Mouse (Mus musculus) myocyte (in vitro differentiated cells): ENCODE measurements around the gene Cetn4. TPM values are rescaled to one million over a fixed set of nuclear protein-coding genes. Genes with fewer than 3 reads are reported as not detected.

Source experiments
- H3K27me3 ChIP-seq: one replicate; pipeline ENCODE4 v1.6.1; 2011; ENCODE audit not compliant: control insufficient read depth, insufficient read depth, insufficient read length
- H3K36me3 ChIP-seq: one replicate; pipeline ENCODE4 v1.6.1; 2011; ENCODE audit not compliant: control insufficient read depth, insufficient read depth
- H3K4me2 ChIP-seq: one replicate; pipeline ENCODE4 v1.6.1; 2011; ENCODE audit warnings: low read depth, control low read depth
- H3K4me3 ChIP-seq: one replicate; pipeline ENCODE4 v1.5.1; 2011; ENCODE audit warnings: mild to moderate bottlenecking, control low read depth, moderate library complexity
- H3K79me2 ChIP-seq: one replicate; pipeline ENCODE4 v1.6.1; 2011; ENCODE audit not compliant: control insufficient read depth, insufficient read depth
- H3ac ChIP-seq: one replicate; pipeline ENCODE4 v1.6.1; 2011; ENCODE audit not compliant: control insufficient read depth, insufficient read length
- CEBPB ChIP-seq: IDR thresholded peaks from 2 replicates; pipeline ENCODE4 v1.6.1; 2011; ENCODE audit warnings: mild to moderate bottlenecking, moderate library complexity; ENCODE audit not compliant: poor library complexity, insufficient read depth, severe bottlenecking
- E2F4 ChIP-seq: IDR thresholded peaks from one replicate; pipeline ENCODE4 v1.6.1; 2011; ENCODE audit warnings: mild to moderate bottlenecking, control low read depth, moderate library complexity; ENCODE audit not compliant: insufficient read depth
- MAX ChIP-seq: IDR thresholded peaks from one replicate; pipeline ENCODE4 v1.6.1; 2011; ENCODE audit warnings: low read depth, mild to moderate bottlenecking, control low read depth
- MYOD1 ChIP-seq, 3 experiments: IDR thresholded peaks; one replicate each; pipeline ENCODE4 v1.6.1; 2011; ENCODE audit warnings: control low read depth in 2 of 3, low read depth in 2 of 3, mild to moderate bottlenecking in 2 of 3, moderate library complexity in 1 of 3; ENCODE audit not compliant: insufficient read length in 2 of 3, control insufficient read depth in 1 of 3
- MYOG ChIP-seq, 3 experiments: IDR thresholded peaks; one replicate each; pipeline ENCODE4 v1.6.1; 2011; ENCODE audit warnings: control low read depth in 2 of 3, low read depth in 2 of 3, mild to moderate bottlenecking in 2 of 3; ENCODE audit not compliant: insufficient read length in 2 of 3, control insufficient read depth in 1 of 3, insufficient read depth in 1 of 3
- POLR2A ChIP-seq: IDR thresholded peaks from one replicate; pipeline ENCODE4 v1.6.1; 2011; ENCODE audit warnings: low read depth, mild to moderate bottlenecking, control low read depth, moderate library complexity; ENCODE audit not compliant: insufficient read length
- POLR2AphosphoS2 ChIP-seq: IDR thresholded peaks from one replicate; pipeline ENCODE4 v1.6.1; 2011; ENCODE audit warnings: low read depth, control low read depth; ENCODE audit not compliant: insufficient read length
- REST ChIP-seq: IDR thresholded peaks from one replicate; pipeline ENCODE4 v1.6.1; 2011; ENCODE audit warnings: mild to moderate bottlenecking, control low read depth, moderate library complexity; ENCODE audit not compliant: insufficient read depth, insufficient read length
- SRF ChIP-seq: IDR thresholded peaks from one replicate; pipeline ENCODE4 v1.6.1; 2011; ENCODE audit warnings: low read depth; ENCODE audit not compliant: control insufficient read depth, insufficient read length
- TCF12 ChIP-seq: IDR thresholded peaks from one replicate; pipeline ENCODE4 v1.6.1; 2011; ENCODE audit warnings: mild to moderate bottlenecking, control low read depth; ENCODE audit not compliant: poor library complexity, insufficient read depth, severe bottlenecking
- TCF3 ChIP-seq: IDR thresholded peaks from one replicate; pipeline ENCODE4 v1.6.1; 2011; ENCODE audit warnings: low read depth, control low read depth; ENCODE audit not compliant: insufficient read length
- USF1 ChIP-seq: IDR thresholded peaks from one replicate; pipeline ENCODE4 v1.6.1; 2011; ENCODE audit warnings: low read depth, mild to moderate bottlenecking, control low read depth, moderate library complexity
- polyA plus RNA-seq: library from polyadenylated mRNA; unstranded; fragments of >200 nt; fragmentation: generic; extraction: Trizol; gene quantifications from one replicate; pipeline ENCODE4 v1.2.1, GENCODE M21; 2012; ENCODE audit warnings: missing spikeins

Gene Cetn4
- polyA plus RNA-seq, 1 experiment, result 2.0 TPM

DNA sequence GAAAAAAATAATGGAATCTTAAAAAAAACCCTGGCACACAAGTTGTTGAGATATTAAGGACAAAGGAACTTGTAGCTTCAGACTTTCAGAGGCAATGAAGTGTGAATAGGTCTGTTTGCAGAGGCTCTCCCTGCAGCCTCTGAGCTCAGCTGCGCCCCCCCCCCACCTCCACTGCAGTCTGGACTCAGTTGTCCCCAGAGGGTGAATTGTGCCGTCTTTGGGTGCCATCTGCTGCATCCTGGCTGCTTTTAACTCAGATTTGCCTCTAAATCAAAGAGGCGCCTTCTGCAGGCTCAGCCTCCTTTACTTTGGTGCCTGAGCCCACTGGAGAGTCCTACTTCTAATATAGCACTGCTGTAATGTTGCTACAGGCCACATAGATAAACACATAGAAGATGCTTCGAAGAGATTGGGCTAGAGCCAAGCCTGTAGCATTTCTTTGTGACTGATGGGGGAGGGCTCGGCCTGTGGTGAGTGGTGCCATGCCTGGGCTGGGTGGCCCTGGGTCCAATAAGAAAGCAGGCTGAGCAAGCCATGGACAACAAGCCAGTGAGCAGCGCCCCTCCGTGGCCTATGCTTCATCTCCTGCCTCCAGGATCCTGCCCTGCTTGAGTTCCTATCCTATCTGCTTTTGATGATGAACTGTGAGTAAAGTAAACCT, 21.5 kb downstream of the Cetn4 start:
- no peak overlapping the region for H3K4me3 ChIP-seq
- H3K27me3 ChIP-seq, result no peaks in the 10 kb centered on the region
- TF ChIP-seq E2F4, result no peak
- TF ChIP-seq POLR2A, result no peak
- no peak overlapping the region for H3K4me2 ChIP-seq
- H3ac ChIP-seq, result no peak overlapping the region
- no peaks in the 10 kb centered on the region for H3K36me3 ChIP-seq
- no peaks in the 10 kb centered on the region for H3K79me2 ChIP-seq

DNA sequence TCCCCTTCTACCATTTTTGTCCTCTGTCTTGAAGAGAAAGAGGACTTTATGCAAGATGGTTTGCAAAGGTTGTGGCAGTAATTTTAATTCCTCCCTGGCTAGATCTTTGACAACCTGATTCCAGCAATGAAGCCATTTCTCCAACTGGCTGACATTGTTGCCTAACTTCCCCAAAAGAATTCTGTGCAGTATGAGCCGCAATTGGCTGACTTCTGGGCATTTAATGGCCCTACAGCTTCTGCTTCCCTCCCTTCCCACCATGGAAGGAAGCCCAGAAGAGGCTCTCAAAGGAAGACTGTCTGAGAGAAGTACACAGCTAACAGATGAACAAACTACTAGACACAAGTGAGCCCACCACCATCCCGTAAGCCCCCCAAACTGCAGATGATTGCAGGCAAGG, 23.3 kb downstream of the Cetn4 start:
- no peaks in the 10 kb centered on the region for H3K79me2 ChIP-seq
- no peak overlapping the region for H3K4me2 ChIP-seq
- H3K27me3 ChIP-seq, result no peaks in the 10 kb centered on the region
- TF ChIP-seq E2F4, result no peak
- no peak for TF ChIP-seq CEBPB
- no peak for TF ChIP-seq SRF
- TF ChIP-seq REST, result no peak
- no peak for TF ChIP-seq MAX
- no peak for TF ChIP-seq POLR2AphosphoS2
- no peak for TF ChIP-seq MYOD1 (IDR thresholded peaks at IDR 0.05; ENCODE audit: control insufficient read depth in 1 of 3, insufficient read length in 2 of 3, low read depth in 2 of 3)
- TF ChIP-seq POLR2A, result no peak
- H3K4me3 ChIP-seq, result no peak overlapping the region
- no peak overlapping the region for H3ac ChIP-seq
- no peaks in the 10 kb centered on the region for H3K36me3 ChIP-seq

DNA sequence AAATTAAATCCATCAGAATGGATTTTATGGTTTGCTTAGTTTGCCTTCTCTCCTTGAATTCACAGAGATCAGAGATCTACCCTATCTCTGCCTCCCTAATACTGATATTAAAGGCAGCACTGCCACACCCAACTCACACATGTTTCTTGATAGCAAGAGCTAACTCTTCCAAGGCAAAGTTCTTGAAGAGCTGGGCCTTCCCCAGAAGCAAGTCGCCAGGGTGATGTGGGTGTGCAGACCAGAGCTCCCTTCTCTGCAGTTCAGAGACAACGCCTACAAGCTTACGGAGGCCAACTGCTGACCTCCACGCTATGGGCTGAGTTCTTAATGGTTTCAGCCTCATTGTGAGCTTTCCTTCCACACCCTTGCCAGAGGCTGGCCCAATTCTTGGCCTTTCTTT, 29.3 kb downstream of the Cetn4 start:
- H3ac ChIP-seq, result no peak overlapping the region
- no peaks in the 10 kb centered on the region for H3K36me3 ChIP-seq
- H3K4me2 ChIP-seq, result no peak overlapping the region
- H3K79me2 ChIP-seq, result no peaks in the 10 kb centered on the region
- no peak for TF ChIP-seq POLR2AphosphoS2
- TF ChIP-seq TCF3, result no peak
- TF ChIP-seq E2F4, result no peak
- TF ChIP-seq POLR2A, result no peak
- TF ChIP-seq MAX, result no peak
- TF ChIP-seq TCF12, result no peak
- TF ChIP-seq REST, result no peak
- H3K4me3 ChIP-seq, result no peak overlapping the region
- no peaks in the 10 kb centered on the region for H3K27me3 ChIP-seq

DNA sequence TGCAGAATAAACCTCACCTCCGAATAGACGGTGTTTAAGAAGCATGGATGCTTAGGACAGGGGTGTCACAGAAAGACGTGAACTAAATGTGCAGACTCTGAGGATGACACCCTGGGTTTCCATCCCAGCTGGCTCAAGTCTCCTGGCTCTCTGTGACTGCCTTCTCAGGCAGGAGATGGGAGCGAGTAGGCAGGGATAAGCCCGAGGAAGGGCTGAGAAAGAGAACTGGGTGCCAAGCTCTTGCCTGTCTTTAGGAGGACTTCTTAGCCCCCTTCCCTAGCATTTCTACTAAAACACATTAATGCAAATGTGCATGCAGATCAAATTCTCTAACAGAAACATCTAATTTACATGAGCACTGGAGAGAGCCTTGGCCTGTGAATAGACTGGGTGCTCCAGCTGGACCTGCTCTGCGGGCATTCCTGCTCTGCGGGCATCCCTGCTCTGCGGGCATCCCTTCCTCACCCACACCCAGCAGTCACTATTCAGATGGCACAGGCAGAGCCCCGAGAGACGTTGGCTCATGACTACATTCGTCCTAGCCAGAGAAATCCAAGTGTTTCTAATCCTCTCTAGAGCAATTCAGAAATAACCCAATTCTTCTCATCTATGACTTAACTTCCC, 30.1 kb downstream of the Cetn4 start:
- no peaks in the 10 kb centered on the region for H3K27me3 ChIP-seq
- H3ac ChIP-seq, result no peak overlapping the region
- no peak overlapping the region for H3K4me2 ChIP-seq
- H3K4me3 ChIP-seq, result no peak overlapping the region
- no peaks in the 10 kb centered on the region for H3K79me2 ChIP-seq
- H3K36me3 ChIP-seq, result no peaks in the 10 kb centered on the region
- TF ChIP-seq SRF (no peak), POLR2AphosphoS2 (no peak), MAX (no peak), MYOG (IDR thresholded peaks at IDR 0.05; ENCODE audit: control insufficient read depth in 1 of 3, insufficient read depth in 1 of 3, insufficient read length in 2 of 3, low read depth in 2 of 3) (no peak), TCF12 (no peak), TCF3 (no peak)

DNA sequence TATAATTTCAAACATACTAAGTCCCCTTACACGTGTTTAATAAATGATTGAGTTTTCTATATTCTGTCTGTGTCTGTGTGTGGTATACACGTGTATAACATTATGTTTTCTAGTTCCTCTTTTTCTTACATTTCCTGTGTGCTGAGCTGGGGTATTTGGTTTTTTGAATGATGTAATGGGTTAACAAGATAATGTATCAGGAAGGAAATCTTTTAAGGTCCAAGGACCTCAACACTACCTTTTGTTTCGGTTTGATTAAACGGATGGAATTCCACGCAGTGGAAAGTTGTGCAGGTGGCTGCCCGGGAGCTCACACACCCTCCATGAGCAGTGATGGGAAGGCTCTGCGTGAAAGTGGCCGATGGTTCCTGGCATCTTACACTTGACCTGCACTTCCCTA, 31.6 kb downstream of the Cetn4 start:
- peak overlapping the region; percentile 32 for H3K4me2 ChIP-seq
- H3K36me3 ChIP-seq, result no peaks in the 10 kb centered on the region
- no peak overlapping the region for H3K4me3 ChIP-seq
- TF ChIP-seq TCF12, result no peak
- TF ChIP-seq POLR2AphosphoS2, result no peak
- TF ChIP-seq MYOD1 (IDR thresholded peaks at IDR 0.05; ENCODE audit: control insufficient read depth in 1 of 3, insufficient read length in 2 of 3, low read depth in 2 of 3), result no peak
- no peak for TF ChIP-seq SRF
- TF ChIP-seq TCF3, result no peak
- no peak for TF ChIP-seq POLR2A
- TF ChIP-seq REST, result no peak
- no peak for TF ChIP-seq CEBPB
- no peak for TF ChIP-seq USF1
- TF ChIP-seq MAX, result no peak
- H3ac ChIP-seq, result no peak overlapping the region
- no peaks in the 10 kb centered on the region for H3K79me2 ChIP-seq
- H3K27me3 ChIP-seq, result no peaks in the 10 kb centered on the region
